Mouse (Mus musculus) spleen, embryonic (tissue): ENCODE measurements around the gene Wdr90.

Experiments
- CTCF ChIA-PET: fragments of 350-600 bp; sonication (Branson Sonifier 250); formaldehyde crosslinking; loops from one replicate; lab custom pipeline; 2022; lab: Charles Lee

Wdr90 gene

GRCm38 (mm10) chr17:25860832-25861703 lies at the start of gene Wdr90:
Gene Wdr90 (minus strand): TSS chr17:25861501.
- CTCF ChIA-PET: interaction anchor here (0.6 to 1.6 kb wide), 2 partner anchors 27 to 28 kb away, joined by 3 to 4 read pairs; partner anchors contain the start of gene Stub1

- CTCF ChIA-PET: interaction anchor here (0.6 kb wide), 1 partner anchor 36 kb away, joined by 9 read pairs; no protein-coding TSS in a partner anchor
Observed at GRCm38 (mm10) chr17:25907640-25908039, 46.3 kb upstream of the Wdr90 start.

- CTCF ChIA-PET: no interaction called here
Observed at GRCm38 (mm10) chr17:25903061-25903460, 41.8 kb upstream of the Wdr90 start.

GRCm38 (mm10) chr17:25900193-25900592 lies 38.9 kb upstream of the Wdr90 start:
- CTCF ChIA-PET: interaction anchor here (1.2 kb wide), 1 partner anchor 11 kb away, joined by 4 read pairs; no protein-coding TSS in a partner anchor

- CTCF ChIA-PET: interaction anchor here (0.6 to 1.1 kb wide), 3 partner anchors 10 to 227 kb away, joined by 3 to 9 read pairs (median 4); partner anchors contain the start of gene Mrpl28
Observed at GRCm38 (mm10) chr17:25895891-25896290, 34.6 kb upstream of the Wdr90 start.

GRCm38 (mm10) chr17:25895415-25895814 lies 34.1 kb upstream of the Wdr90 start:
- CTCF ChIA-PET: interaction anchor here (0.6 to 1.1 kb wide), 2 partner anchors 25 to 228 kb away, joined by 4 to 9 read pairs; partner anchors contain the start of gene Mrpl28

- CTCF ChIA-PET: interaction anchor here (0.6 to 1.5 kb wide), 3 partner anchors 117 to 883 kb away, joined by 3 to 4 read pairs (median 3); no protein-coding TSS in a partner anchor
Observed at GRCm38 (mm10) chr17:25893975-25894617, 32.8 kb upstream of the Wdr90 start.

GRCm38 (mm10) chr17:25888837-25889236 lies 27.5 kb upstream of the Wdr90 start:
- CTCF ChIA-PET: no interaction called here

- CTCF ChIA-PET: no interaction called here
Observed at GRCm38 (mm10) chr17:25887467-25887866, 26.2 kb upstream of the Wdr90 start.

- CTCF ChIA-PET: interaction anchor here (0.6 kb wide), 2 partner anchors 252 to 1458 kb away, joined by 3 to 12 read pairs; partner anchors contain the start of gene Axin1
Observed at GRCm38 (mm10) chr17:25886806-25887205, 25.5 kb upstream of the Wdr90 start.

- CTCF ChIA-PET: no interaction called here
Observed at GRCm38 (mm10) chr17:25885636-25886035, 24.3 kb upstream of the Wdr90 start.

GRCm38 (mm10) chr17:25883824-25884223 lies 22.5 kb upstream of the Wdr90 start:
- CTCF ChIA-PET: interaction anchor here (0.5 kb wide), 1 partner anchor 129 kb away, joined by 3 read pairs; no protein-coding TSS in a partner anchor

GRCm38 (mm10) chr17:25883268-25883667 lies 22.0 kb upstream of the Wdr90 start:
- CTCF ChIA-PET: interaction anchor here (0.5 kb wide), 1 partner anchor 130 kb away, joined by 3 read pairs; no protein-coding TSS in a partner anchor

GRCm38 (mm10) chr17:25882306-25882705 lies 21.0 kb upstream of the Wdr90 start:
- CTCF ChIA-PET: no interaction called here

GRCm38 (mm10) chr17:25881691-25882090 lies 20.4 kb upstream of the Wdr90 start:
- CTCF ChIA-PET: no interaction called here

- CTCF ChIA-PET: no interaction called here
Observed at GRCm38 (mm10) chr17:25880913-25881641, 19.8 kb upstream of the Wdr90 start.

- CTCF ChIA-PET: no interaction called here
Observed at GRCm38 (mm10) chr17:25880196-25880910, 19.1 kb upstream of the Wdr90 start, which contains the start of gene Wfikkn1. Gene Wfikkn1 (minus strand): TSS chr17:25880858.

GRCm38 (mm10) chr17:25879750-25880149 lies 18.4 kb upstream of the Wdr90 start:
- CTCF ChIA-PET: no interaction called here

GRCm38 (mm10) chr17:25879261-25879660 lies 18.0 kb upstream of the Wdr90 start:
- CTCF ChIA-PET: interaction anchor here (0.6 kb wide), 1 partner anchor 158 kb away, joined by 4 read pairs; no protein-coding TSS in a partner anchor

GRCm38 (mm10) chr17:25878611-25879180 lies 17.4 kb upstream of the Wdr90 start:
- CTCF ChIA-PET: interaction anchor here (0.6 kb wide), 1 partner anchor 159 kb away, joined by 4 read pairs; no protein-coding TSS in a partner anchor
